Mouse (Mus musculus): ENCODE measurements at regions not wholly inside any gene's neighbourhood (a gene's known extent, or its start where the extent isn't known, plus 50 kb on each side); places are given as distances from the start of the nearest gene placed in this dataset.

DNA sequence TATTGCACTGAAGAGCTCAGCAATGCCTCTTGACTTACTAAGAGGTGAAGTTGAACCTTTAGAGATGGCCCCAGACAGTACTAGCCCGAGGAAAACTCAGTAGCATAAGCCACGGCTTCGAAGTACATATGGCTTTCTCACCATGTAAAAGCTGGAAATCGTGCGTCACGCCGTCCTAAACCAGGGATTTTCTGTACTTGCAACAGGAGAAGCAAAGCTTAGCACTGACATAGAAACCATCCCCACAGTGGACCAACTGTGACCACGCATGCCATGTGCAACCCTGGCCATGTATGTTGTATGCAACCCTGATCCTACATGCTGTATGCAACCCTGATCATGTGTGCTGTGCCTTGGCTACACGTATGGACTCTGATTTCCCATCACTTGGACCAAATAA lies 265.0 kb upstream of the Zfp637 start:
- no peaks in the 10 kb centered on the region for H3K9me3 ChIP-seq (replicated peaks; ENCODE audit: insufficient read depth, low read length)
- H3K27ac ChIP-seq (ENCODE audit: control insufficient read depth, low read depth, low read length): no peak overlapping the region
- no peak overlapping the region for H3K4me3 ChIP-seq (ENCODE audit: control insufficient read depth in 1 of 2, insufficient read depth in 1 of 2, low read depth in 2 of 2, low read length in 2 of 2)
- H3K79me2 ChIP-seq (ENCODE audit: control insufficient read depth, insufficient read depth, low read length, poor library complexity): no peaks in the 10 kb centered on the region
- DNase-seq (ENCODE audit: low read depth, low spot score): no peak
- no peaks in the 10 kb centered on the region for H3K36me3 ChIP-seq (ENCODE audit: control insufficient read depth in 1 of 2, insufficient read depth in 2 of 2, low read length in 2 of 2)
- no peak overlapping the region for H3K9ac ChIP-seq (ENCODE audit: control insufficient read depth, low read depth, low read length, poor library complexity, severe bottlenecking)
- TF ChIP-seq E2F4 (IDR thresholded peaks at IDR 0.05; ENCODE audit: borderline replicate concordance, low read depth, low read length): no peak
- no peak for TF ChIP-seq SMC3 (IDR thresholded peaks at IDR 0.05; ENCODE audit: low read depth, low read length)
- no peak for TF ChIP-seq JUND (IDR thresholded peaks at IDR 0.05; ENCODE audit: low read depth, low read length)
- no peak for TF ChIP-seq MYC (IDR thresholded peaks at IDR 0.05; ENCODE audit: low read depth, low read length)
- no peak for TF ChIP-seq CTCF (IDR thresholded peaks at IDR 0.05 in 2 of 3, conservative IDR thresholded peaks at IDR 0.05 in 1 of 3; ENCODE audit: control insufficient read depth in 1 of 3, insufficient read depth in 1 of 3, low read depth in 2 of 3, low read length in 3 of 3, poor library complexity in 1 of 3, severe bottlenecking in 1 of 3)
- no peak for TF ChIP-seq MXI1 (IDR thresholded peaks at IDR 0.05; ENCODE audit: low read depth, low read length)
- TF ChIP-seq UBTF (IDR thresholded peaks at IDR 0.05; ENCODE audit: borderline replicate concordance, insufficient read depth, low read depth, low read length): no peak
- no peak for TF ChIP-seq EP300 (IDR thresholded peaks at IDR 0.05; ENCODE audit: low read depth in 1 of 2, low read length in 2 of 2)
- TF ChIP-seq ZMIZ1 (IDR thresholded peaks at IDR 0.05; ENCODE audit: low read depth, low read length): no peak
- TF ChIP-seq GATA1 (IDR thresholded peaks at IDR 0.05; ENCODE audit: low read depth, low read length): no peak
- no peak for TF ChIP-seq POLR2AphosphoS2 (IDR thresholded peaks at IDR 0.05; ENCODE audit: low read length)
- no peak for TF ChIP-seq ZC3H11A (IDR thresholded peaks at IDR 0.05; ENCODE audit: low read depth, low read length)
- TF ChIP-seq HCFC1 (IDR thresholded peaks at IDR 0.05; ENCODE audit: low read depth, low read length): no peak
- TF ChIP-seq MAFK (IDR thresholded peaks at IDR 0.05; ENCODE audit: borderline replicate concordance, low read depth, low read length): no peak
- no peak for TF ChIP-seq CHD1 (IDR thresholded peaks at IDR 0.05; ENCODE audit: low read depth, low read length)
- no peak for TF ChIP-seq NELFE (IDR thresholded peaks at IDR 0.05; ENCODE audit: low read depth, low read length)
- TF ChIP-seq RCOR1 (IDR thresholded peaks at IDR 0.05; ENCODE audit: low read depth, low read length): no peak
- TF ChIP-seq ZNF384 (IDR thresholded peaks at IDR 0.05; ENCODE audit: low read depth, low read length): no peak
- TF ChIP-seq KAT2A (conservative IDR thresholded peaks at IDR 0.05; ENCODE audit: low read depth, low read length): no peak
- H3K4me1 ChIP-seq (ENCODE audit: control insufficient read depth in 1 of 2, insufficient read depth in 2 of 2, low read length in 2 of 2): no peaks in the 10 kb centered on the region
- no peaks in the 10 kb centered on the region for H3K27me3 ChIP-seq (ENCODE audit: control insufficient read depth in 1 of 2, insufficient read depth in 2 of 2, low read length in 2 of 2)

GRCm38 (mm10) chr6:117577539-117578521 lies 263.1 kb upstream of the Zfp637 start:
- no peaks in the 10 kb centered on the region for H3K27me3 ChIP-seq (ENCODE audit: control insufficient read depth in 1 of 2, insufficient read depth in 2 of 2, low read length in 2 of 2)
- TF ChIP-seq MAFK (IDR thresholded peaks at IDR 0.05; ENCODE audit: borderline replicate concordance, low read depth, low read length) (no peak), UBTF (IDR thresholded peaks at IDR 0.05; ENCODE audit: borderline replicate concordance, insufficient read depth, low read depth, low read length) (no peak), JUND (IDR thresholded peaks at IDR 0.05; ENCODE audit: low read depth, low read length) (no peak), RCOR1 (IDR thresholded peaks at IDR 0.05; ENCODE audit: low read depth, low read length) (no peak), USF2 (IDR thresholded peaks at IDR 0.05; ENCODE audit: borderline replicate concordance in 1 of 2, insufficient read depth in 1 of 2, low read depth in 1 of 2, low read length in 2 of 2) (no peak), MYC (IDR thresholded peaks at IDR 0.05; ENCODE audit: low read depth, low read length) (no peak), HCFC1 (IDR thresholded peaks at IDR 0.05; ENCODE audit: low read depth, low read length) (no peak), CHD1 (IDR thresholded peaks at IDR 0.05; ENCODE audit: low read depth, low read length) (no peak), EP300 (IDR thresholded peaks at IDR 0.05; ENCODE audit: low read depth in 1 of 2, low read length in 2 of 2) (no peak), ETS1 (IDR thresholded peaks at IDR 0.05; ENCODE audit: low read depth, low read length) (no peak), MAZ (IDR thresholded peaks at IDR 0.05; ENCODE audit: low read depth, low read length) (no peak), NELFE (IDR thresholded peaks at IDR 0.05; ENCODE audit: low read depth, low read length) (no peak), MAX (IDR thresholded peaks at IDR 0.05; ENCODE audit: low read length) (no peak), SMC3 (IDR thresholded peaks at IDR 0.05; ENCODE audit: low read depth, low read length) (no peak), ZC3H11A (IDR thresholded peaks at IDR 0.05; ENCODE audit: low read depth, low read length) (no peak), MXI1 (IDR thresholded peaks at IDR 0.05; ENCODE audit: low read depth, low read length) (no peak), TBP (IDR thresholded peaks at IDR 0.05; ENCODE audit: low read depth, low read length) (no peak), BHLHE40 (IDR thresholded peaks at IDR 0.05; ENCODE audit: borderline replicate concordance, low read depth, low read length) (no peak), ZNF384 (IDR thresholded peaks at IDR 0.05; ENCODE audit: low read depth, low read length) (no peak)
- no peak for DNase-seq (ENCODE audit: low read depth, low spot score)
- H3K4me1 ChIP-seq (ENCODE audit: control insufficient read depth in 1 of 2, insufficient read depth in 2 of 2, low read length in 2 of 2): no peaks in the 10 kb centered on the region
- H3K36me3 ChIP-seq (ENCODE audit: control insufficient read depth in 1 of 2, insufficient read depth in 2 of 2, low read length in 2 of 2): no peaks in the 10 kb centered on the region
- no peak overlapping the region for H3K4me3 ChIP-seq (ENCODE audit: control insufficient read depth in 1 of 2, insufficient read depth in 1 of 2, low read depth in 2 of 2, low read length in 2 of 2)
- no peak overlapping the region for H3K9ac ChIP-seq (ENCODE audit: control insufficient read depth, low read depth, low read length, poor library complexity, severe bottlenecking)
- H3K9me3 ChIP-seq (replicated peaks; ENCODE audit: insufficient read depth, low read length): no peaks in the 10 kb centered on the region
- H3K79me2 ChIP-seq (ENCODE audit: control insufficient read depth, insufficient read depth, low read length, poor library complexity): no peaks in the 10 kb centered on the region
- H3K27ac ChIP-seq (ENCODE audit: control insufficient read depth, low read depth, low read length): no peak overlapping the region
